Mouse (Mus musculus): Measurements from ENCODE around the gene Lpp.

DNA sequence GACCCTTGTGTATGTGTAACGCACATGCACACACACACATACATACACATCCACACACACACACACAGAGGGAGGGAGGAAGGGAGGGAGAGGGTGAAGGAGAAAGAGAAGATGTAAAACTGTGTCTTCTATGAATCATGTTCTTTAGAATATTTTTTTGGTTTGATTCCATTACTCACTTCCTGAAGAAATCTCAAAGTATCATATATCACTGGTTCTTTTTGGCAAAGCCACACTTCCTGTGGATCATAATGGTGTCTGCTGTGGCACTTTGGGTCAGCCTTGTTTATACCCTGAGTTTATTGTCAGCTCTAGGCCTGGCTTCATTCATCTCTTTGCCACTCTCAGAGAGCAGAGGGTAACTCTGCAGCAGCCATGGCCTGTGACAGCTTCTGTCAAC, 584.5 kb downstream of the Lpp start:
- no peak for TF ChIP-seq CTCF (IDR thresholded peaks at IDR 0.05; ENCODE audit: low read depth)
- no peak for TF ChIP-seq EP300 (IDR thresholded peaks at IDR 0.05; ENCODE audit: low read depth)

All from liver, postnatal 0 days (tissue).